Mouse (Mus musculus): Measurements from ENCODE around the gene Abcg3. TPM values are rescaled to one million over a fixed set of nuclear protein-coding genes. Genes with fewer than 3 reads are reported as not detected.

Abcg3 gene
- 4.6 TPM for polyA plus RNA-seq (2014; fragmentation: Illumina TruSeq; extraction: RNeasy Lipid Tissue Mini Kit (QIAGEN cat#74804); ENCODE audit: low read depth, low replicate concordance)

DNA sequence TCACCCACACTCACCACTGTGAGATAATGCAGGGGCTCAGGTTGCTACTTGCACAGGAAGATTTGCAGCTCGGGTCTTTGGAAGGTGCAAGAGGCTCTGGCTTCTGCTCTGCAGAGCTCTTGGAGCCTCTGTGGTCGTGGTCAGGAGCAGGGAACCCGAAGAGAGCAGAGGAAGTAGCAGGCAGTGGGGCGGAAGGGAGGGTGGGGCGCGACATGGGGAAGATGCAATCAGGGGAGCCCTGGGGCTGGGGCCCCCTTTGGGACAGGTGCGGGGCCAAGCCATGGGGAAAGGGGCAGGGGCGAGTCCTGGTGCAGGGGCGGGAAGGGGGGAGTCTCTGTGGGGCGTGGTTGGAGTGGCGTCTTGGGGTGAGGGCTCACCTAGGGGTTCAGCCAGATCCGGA is at the start of gene Abcg3:
Gene Abcg3, minus strand, starts transcription at position 184 of the 400 bp plus-strand sequence.

Other genes starting within 250 kb of the Abcg3 start
- gene Zfp951, start 122.6 kb downstream of the Abcg3 start, polyA plus RNA-seq (2014; fragmentation: Illumina TruSeq; extraction: RNeasy Lipid Tissue Mini Kit (QIAGEN cat#74804); ENCODE audit: low read depth, low replicate concordance) = 6.0 TPM
- gene Gbp9, start 156.8 kb upstream of the Abcg3 start, polyA plus RNA-seq (2014; fragmentation: Illumina TruSeq; extraction: RNeasy Lipid Tissue Mini Kit (QIAGEN cat#74804); ENCODE audit: low read depth, low replicate concordance) = 6.2 TPM
- gene Gbp8, start 156.8 kb upstream of the Abcg3 start, polyA plus RNA-seq (2014; fragmentation: Illumina TruSeq; extraction: RNeasy Lipid Tissue Mini Kit (QIAGEN cat#74804); ENCODE audit: low read depth, low replicate concordance) = 7.3 TPM
- 5.9 TPM for gene Gbp4, start 156.9 kb upstream of the Abcg3 start, polyA plus RNA-seq (2014; fragmentation: Illumina TruSeq; extraction: RNeasy Lipid Tissue Mini Kit (QIAGEN cat#74804); ENCODE audit: low read depth, low replicate concordance)